Mouse (Mus musculus): ENCODE measurements around the gene Syt1.

Gene Syt1

DNA sequence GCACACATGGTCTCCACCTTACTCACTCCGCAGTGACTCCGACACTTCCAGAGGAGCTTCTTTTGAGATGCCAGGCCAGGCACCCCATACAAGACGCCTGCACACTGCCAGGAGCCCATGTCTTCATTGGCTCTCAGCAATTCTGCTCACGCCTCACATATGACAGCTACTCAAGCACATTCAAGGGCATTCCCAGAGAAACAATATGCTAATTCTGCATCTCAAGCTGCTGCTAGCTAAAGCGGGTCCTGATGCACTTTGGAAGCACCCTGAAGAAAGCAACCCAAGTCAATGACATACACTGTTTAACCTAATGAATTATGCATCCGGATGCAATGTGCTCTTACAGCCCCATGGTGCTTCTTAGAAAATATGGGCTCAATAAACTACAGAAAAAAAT is 247.1 kb downstream of the Syt1 start:
- no peak for DNase-seq (ENCODE audit: low read depth, low spot score)

DNA sequence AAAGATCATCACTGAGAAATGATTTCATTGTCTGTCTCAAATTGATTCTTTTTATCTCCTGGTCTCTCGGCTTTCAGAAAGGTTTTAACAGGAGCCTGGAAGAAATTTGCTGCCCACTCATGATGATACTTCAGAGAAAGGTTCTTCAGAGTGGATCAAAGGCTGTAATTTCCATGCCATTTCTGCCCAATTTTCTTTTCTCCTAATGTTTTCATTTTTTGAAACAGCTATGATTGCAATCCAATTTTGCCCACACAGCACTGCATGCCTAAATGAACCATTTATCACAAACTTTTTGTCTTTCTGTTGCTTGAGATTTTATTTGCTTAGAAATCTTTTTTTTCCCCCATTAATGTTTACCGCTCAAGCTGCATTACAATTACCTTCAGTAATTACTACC is 257.5 kb downstream of the Syt1 start:
- DNase-seq (ENCODE audit: low read depth, low spot score), result no peak

DNA sequence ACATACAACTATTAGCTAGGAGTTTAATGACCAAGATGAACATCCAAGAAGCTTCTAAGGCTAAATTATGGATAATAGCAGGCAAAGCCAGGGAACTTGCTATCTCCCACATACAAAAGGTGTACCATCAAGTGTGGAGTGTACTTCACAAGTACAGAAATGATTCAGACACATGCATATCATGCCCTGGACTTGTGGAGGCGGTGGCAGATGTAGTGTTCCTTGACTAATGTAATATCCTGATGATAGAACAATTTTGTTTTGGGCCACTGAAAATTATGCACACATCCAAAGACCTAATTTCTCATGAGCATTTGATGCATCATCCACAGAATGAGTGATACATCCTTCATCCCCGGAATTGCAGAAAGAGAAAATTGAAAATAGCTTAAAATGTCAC is 267.0 kb downstream of the Syt1 start:
- no peak for DNase-seq (ENCODE audit: low read depth, low spot score)

DNA sequence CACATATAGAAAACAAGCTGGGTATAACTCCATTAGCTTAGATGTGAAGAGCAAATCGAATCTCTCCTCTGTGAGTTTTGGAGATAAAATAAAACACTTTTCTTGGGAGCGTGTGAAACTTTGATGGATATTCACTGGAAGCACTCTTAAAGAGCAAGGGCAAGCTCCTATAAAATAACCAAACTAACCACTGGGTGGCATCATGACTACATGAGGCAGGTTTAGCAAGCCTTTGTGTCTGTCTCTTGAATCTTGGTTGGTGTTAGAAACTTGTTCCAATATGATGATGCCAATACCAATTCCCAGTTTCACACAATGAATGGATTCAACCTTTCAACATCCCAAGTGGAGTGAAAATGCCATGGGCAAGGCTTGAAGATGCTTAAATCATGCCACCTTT is 276.8 kb downstream of the Syt1 start:
- DNase-seq (ENCODE audit: low read depth, low spot score), result peak; percentile 3

DNA sequence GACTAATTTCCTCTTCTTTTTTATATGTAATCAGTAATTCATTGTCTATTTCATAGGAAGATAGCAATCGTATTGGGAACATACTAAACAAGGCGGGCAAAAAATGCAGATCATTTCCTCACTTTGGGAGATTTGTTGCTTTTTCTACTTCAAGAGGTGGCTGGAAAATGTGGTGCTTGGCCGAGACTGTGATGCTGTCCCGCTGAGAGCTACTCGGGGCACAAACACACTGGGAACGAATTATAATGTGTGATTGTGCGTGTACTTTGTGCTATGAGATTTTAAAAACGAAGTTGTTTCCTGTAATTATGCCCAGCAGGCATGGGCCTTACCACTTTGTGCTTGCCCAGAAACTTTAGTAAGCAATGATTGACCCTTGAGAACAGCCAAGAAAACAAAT is 281.8 kb downstream of the Syt1 start:
- DNase-seq (ENCODE audit: low read depth, low spot score), result no peak

DNA sequence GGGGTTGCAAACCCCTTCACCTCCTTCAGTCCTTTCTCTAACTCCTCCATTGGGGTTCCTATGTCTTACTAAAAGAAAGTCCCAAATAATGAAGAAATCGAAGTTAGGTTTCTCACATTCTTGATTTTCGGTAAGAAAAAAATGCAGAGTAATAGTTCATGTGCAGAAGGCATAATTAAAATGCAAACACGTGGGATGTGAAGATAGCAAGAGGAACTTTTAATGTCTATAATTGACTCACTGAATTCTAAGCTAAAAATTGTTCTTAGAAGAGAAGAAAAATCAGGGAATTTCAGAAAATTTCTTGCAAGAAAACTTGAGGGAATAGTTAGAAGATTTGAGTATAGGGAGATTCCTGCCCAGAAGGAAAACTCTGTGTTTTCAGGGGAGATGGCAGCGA is 284.4 kb downstream of the Syt1 start:
- no peak for DNase-seq (ENCODE audit: low read depth, low spot score)

DNA sequence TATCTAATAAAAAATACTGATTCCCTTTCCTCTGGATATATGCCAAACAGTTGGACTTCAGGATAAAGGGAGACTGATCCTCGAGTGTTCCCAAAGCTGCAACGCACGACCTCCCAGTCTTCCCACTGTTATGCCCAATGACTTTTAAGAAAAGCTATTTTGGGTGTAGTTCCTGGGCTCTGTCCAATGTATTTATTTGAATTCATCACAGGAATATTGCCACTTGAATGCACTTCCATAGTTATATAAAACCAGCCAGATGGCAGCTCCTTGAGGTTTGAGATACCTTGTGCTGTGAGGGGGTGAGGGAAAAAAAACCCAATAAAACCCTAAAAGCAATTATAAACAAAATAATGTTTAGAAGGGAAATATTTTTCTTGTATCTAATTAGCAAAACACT is 285.9 kb downstream of the Syt1 start:
- DNase-seq (ENCODE audit: low read depth, low spot score), result no peak

DNA sequence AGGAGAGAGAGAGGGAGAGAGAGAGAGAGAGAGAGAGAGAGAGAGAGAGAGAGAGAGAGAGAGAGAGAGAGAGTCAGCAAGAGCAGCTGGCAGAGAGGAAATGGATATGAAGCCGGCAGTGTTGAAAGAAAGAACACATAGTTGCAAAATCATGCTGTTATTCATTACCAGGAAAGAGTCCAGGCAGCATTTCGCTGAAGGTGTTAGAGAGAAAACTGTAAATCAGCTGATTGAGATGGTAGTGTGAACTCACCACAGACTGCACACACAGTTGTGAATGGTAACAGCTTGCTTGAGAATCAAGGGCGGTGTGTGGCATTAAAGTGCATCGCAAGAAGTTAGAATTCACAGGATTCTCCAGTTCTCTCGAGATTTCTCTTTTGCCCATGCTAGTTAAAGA is 300.3 kb downstream of the Syt1 start:
- DNase-seq (ENCODE audit: low read depth, low spot score), result no peak

DNA sequence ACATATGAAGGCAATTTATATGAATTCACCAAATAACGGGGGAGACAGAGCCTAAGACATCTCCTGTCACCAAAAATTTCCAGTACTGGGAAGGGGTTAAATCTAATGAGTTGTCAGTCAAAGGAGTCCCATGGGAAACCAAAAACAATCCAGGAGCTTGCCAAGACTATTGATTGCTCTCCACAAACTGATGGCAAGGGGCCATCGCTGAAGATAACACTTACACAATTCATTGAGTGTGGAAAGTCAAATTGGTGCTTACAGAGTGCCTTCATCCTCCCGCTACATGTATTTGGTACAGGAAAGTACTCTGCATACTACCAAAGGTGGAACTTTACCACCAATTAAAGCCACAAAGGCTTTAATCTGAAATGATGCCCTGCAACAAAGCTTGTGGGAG is 305.1 kb downstream of the Syt1 start:
- DNase-seq (ENCODE audit: low read depth, low spot score), result no peak

DNA sequence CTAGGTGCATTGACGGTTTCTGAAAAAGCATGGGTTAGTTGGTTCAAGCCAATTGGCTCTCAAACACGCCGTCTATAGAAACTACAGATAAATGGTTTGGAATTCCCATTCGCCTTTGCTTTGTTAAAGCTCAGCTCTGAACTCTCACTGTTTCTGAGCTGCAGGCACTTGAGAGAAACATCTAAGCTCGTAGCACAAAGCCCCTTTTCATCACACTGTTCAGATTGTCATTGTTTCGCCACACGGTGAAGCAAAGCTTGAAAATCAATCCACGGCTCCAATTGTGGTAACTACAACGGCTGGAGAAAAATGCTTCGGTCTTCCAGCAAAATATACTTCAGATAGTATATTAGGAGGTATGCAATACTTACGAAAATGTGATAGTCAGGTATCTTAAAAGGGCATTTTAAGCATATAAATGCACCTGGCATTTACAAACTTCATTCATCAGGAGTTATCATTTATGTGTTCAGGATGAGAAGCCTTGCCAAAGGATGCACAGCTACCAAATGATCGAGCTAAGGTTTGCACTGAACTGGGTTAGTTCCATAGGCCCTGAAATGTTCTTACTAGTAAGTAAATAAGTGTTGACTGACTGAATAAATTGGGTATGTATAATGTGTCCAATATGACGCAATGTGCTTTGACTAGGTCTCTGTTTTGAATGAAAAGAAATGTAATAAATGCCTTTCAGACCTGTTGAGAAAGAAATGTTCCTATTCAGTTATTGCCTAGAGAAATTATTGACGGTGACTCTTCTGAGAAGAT is 309.2 kb downstream of the Syt1 start:
- DNase-seq (ENCODE audit: low read depth, low spot score), result no peak

DNA sequence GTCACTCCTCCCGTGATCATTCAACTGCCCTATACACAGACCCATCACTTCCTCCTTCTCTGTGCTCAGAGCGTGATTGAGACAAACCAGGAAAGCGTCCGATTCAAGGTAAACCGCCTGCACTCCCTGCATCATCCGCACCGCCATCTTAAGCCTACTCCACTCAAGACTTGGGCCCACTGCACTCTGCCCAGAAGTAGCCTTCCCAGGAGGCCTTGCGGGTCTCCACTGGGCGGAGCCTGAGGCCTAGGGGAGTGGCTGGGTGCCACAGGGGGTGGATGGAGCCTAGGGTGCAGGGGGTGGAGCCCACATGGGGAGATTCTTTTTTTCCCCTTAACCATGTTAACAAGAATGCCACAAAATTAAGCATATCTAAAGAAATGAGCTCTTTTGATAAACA is 310.8 kb downstream of the Syt1 start, which contains the start of gene Gm5136:
TSS of gene Gm5136 (minus strand) at position 215 of the 400 bp plus-strand sequence.
- no peak for DNase-seq (ENCODE audit: low read depth, low spot score)

DNA sequence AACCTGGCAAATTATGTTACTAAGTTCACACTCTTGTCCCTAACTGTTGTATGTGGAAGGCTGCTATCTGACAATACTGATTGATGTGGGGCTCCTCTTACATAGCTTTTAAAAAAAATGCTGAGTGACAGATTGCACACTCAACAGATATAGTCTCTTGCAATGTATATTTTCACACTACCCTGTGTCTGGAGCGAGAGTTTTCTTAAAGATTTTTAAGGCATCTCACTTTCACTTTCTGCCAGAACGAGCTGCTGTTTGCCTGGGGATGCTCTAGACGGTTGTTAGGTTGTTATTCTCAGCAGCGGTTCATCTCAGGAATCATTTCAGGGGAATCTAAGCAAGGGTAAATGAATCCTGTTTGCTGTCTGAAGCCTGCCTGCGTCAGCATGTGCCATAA is 313.7 kb downstream of the Syt1 start:
- no peak for DNase-seq (ENCODE audit: low read depth, low spot score)

DNA sequence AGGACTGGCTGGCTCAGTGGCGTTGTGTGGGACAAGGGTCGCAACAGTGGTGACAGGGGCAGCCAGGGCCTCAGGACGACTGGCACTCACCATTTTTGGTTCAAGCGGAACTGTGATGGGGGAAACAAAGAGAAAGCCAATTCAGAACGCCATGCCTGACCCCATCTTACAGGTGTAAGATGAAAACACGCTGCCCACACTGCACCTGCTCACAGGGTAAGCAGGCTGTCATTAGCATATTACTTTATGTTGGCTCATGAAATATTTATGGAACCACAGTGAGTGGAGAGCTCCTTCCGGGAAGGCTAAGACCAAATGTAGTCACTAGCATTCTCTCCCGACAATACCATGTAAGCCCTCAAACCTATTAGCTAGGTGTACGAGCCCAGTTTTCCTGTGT is 319.8 kb downstream of the Syt1 start:
- DNase-seq (ENCODE audit: low read depth, low spot score), result no peak

DNA sequence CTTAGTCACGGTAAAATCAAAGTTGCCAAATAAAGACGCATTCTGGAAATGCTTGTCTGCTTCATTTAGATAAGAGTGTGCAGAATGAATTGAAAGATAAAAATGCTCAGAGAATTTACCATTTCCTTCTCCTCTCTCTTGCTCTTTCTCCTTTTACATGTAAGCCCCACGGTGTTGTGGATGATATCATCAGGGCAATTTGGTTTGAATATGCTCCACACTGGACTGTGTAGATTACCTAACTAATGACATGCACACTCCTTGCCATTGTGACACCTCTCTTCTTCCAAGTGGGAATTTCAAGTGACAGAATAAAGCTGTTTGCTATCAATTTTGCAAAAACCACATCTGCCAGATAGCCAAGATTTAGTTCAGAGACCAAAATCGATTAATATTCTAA is 324.1 kb downstream of the Syt1 start:
- no peak for DNase-seq (ENCODE audit: low read depth, low spot score)

DNA sequence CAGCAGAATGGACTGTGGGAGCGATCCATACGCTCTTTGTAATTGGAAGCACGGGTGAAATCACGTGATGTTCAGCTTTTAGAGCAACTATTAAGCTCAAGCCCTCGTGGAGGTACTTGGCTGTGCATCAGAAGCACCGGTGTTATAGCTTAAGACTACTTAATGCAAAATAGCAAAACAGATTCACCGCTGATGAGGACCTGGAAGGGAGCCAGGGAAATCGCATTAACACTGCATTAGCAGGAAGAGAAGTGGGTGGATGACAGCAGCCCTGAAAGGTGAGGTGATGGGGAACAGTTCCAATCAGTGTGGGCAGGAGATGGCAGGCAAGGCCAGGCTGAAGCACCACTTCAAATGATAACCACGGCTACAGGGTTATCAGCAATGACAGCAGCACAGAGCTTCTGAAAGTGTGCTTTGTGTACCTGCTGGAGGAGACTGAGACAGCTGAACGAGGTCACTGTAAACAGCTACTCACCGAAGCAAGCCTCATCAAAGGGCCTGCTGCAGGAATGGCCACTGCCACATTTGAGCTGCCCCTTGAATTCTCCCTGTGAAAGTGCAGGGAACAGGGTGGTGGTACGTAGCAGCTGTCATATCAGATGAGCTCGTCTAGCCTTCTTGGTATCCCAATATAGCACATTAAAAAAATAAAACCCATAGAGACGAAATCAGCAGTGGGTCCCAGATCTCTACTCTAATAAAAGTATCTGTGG is 330.9 kb downstream of the Syt1 start:
- DNase-seq (ENCODE audit: low read depth, low spot score), result no peak

DNA sequence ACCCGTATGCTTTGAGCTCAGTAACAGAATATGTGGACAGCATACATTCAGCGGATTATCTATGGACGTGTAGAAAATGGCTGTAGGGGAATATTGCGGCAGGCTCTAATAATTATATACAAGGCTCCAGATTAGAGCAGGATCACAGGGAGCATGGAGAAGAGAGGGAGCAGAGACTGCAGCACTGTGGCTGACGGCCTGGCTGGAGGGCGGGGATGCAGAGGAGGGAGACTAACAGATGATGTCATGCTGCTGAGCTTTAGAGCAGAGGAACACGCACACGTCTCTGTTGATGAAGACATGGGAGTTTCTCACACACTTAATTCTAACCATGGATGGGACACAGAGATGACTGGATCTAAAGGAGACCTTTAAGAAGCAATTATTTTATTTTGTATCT is 333.7 kb downstream of the Syt1 start:
- DNase-seq (ENCODE audit: low read depth, low spot score), result no peak

DNA sequence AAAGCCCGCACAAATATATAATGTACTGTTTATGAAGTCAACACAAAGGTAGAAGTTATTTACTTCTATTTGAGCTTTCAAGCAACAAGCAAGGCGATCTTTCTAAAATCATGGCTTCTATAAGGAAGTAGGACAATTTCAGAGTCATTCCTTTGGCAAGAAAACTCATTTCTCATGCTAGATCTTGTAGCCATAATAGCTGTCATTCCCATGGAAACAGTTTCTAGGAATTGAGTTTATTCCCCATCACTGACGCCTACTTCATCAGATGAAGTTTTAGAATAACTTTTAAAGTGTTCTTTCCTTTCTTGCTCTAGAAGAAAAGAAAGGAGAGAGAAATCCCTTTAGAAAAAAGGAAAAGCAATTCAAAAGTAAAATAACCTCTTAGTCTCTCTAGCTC is 341.8 kb downstream of the Syt1 start:
- DNase-seq (ENCODE audit: low read depth, low spot score), result no peak

DNA sequence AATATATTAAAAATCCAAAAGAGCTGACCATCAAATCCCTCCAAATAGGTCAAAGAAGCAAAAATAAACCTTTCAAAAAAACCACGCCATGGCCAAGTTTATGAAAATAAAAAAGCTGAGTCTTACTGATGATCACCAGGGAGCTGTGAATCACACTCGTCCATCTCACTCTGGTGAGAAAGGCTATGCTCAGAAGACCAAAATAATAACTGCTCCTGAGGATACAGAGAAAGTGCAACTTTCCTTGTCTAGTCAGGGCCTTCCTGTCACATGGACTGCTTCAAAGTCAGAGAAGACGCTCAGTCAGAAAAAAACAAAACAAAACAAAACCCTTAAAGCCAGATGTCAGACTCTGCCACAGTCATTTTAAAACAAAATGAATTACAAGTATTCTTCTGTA is 350.5 kb downstream of the Syt1 start:
- no peak for DNase-seq (ENCODE audit: low read depth, low spot score)

DNA sequence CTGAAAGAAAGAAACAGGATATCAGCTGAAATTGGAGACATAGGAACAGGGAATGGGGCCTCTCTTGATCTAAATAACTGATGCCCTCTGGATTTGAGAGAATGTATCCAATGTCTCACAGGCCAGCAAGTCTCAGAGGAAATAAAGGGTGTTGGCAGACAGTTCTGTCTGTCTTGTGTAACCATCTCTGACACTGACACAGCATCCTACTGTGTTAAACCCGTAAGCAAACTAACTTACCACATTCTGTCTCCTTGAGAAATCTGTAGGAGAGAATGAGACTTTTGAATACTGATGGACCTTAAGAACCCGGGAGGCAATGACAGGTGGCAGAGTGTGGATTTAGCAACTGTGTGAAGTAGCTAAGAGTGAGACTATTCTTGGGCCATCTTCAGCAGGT is 352.5 kb downstream of the Syt1 start:
- no peak for DNase-seq (ENCODE audit: low read depth, low spot score)

DNA sequence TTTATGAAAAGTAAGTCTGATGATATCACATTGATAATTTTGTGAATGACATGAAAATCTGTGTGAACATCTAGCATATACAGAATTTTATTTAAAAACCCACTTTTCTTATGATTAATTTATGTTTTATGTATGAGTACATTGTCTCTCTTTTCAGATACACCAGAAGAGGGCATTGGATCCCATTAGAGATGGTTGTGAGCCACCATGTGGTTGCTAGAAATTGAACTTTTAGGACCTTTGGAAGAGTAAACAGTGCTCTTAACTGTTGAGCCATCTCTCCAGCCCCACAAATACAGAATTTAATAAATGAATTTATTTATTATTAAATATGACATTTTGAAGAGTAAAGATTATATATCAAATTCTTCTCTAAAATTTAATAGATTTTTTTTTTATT is 353.1 kb downstream of the Syt1 start:
- DNase-seq (ENCODE audit: low read depth, low spot score), result no peak

DNA sequence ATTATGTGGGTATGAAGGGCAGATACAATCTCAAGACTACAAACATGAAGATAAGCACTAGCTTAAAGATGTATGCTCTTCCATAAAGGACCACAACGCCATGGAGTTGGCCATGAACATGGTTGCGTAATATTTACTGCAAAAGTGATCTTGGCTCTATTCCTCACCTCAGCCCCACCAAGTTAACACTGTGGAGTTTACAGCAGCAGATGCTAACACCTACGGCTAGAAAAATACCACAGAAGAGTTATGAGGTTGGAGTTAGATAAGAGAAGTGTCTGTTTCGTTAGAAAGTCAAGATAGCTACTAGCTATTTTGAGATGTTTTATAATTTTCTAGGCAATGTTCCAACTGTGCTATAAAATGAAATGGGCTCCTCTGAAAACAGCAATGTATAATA is 353.9 kb downstream of the Syt1 start:
- no peak for DNase-seq (ENCODE audit: low read depth, low spot score)

DNA sequence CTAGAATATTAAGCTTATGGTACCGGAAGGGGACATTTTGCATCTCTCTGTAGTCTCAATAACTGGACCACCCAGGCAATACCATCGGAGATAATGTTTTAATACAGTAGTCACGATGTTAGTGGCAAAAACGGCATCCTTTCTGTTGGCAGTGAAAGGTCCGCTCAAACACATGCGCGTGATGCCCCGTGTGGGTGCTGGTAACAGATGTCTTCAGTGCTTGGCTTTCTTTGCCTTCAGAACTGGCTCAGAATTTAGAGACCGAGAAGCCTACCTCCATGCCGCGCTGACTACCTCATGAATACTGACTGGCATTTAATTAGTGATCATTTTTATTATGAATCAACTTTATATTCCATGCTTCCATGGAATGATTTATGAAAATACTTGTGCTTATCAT is 355.7 kb downstream of the Syt1 start:
- DNase-seq (ENCODE audit: low read depth, low spot score), result no peak

DNA sequence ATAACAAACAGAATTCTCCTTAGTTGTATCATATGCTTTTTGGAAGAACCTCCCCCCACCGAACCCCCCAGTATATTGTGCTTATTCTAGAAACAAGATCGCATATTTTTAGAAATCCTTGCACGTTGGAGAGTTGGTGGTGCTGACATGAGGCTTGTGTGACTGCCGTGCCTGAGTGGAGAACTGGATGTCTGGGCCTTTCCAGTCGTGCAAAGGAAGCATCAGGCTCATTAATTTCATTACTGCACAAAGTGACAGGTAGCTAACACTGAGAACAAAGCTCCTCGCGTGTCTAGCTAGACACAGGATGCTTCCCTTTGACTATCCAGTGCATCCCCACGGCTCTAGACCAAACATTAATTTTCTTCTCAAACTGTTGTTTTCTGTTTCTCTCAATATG is 358.0 kb downstream of the Syt1 start:
- DNase-seq (ENCODE audit: low read depth, low spot score), result no peak
